Mouse (Mus musculus): ENCODE results near the gene Atp2c2.

DNA sequence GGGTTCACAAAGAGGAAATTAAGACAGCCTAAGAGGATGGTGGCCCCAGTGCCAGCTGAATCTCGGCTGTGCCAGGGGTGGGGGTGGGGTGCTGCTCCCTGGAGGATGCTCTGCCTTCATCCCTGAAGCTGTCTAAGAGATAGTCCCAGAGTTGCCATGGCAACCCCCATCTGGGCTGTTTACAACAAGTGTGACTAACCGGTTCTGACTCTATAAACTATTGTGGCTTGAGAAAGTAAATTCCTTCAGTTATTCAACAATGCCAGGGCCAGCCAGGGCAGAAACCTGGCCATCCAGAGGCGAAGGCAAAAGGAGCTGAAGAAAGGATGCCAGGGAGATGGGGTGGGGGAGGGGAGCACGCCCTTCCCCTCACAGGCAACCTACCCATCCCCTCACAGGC lies 101.4 kb downstream of the Atp2c2 start:
- no peak for TF ChIP-seq CTCF (IDR thresholded peaks at IDR 0.05; ENCODE audit: low read depth)
- no peak for TF ChIP-seq EP300 (optimal IDR thresholded peaks at IDR 0.05)
